Mouse (Mus musculus) bone marrow, adult 2 months (tissue): Measurements from ENCODE around the gene Pcnx. TPM values are rescaled to one million over a fixed set of nuclear protein-coding genes. Genes with fewer than 3 reads are reported as not detected.

ENCODE experiments used
- H3K27ac ChIP-seq: fragments of 200-500 bp; 2 replicates; pipeline ENCODE4 v1.5.1; 2012; ENCODE audit warnings: low read depth, mild to moderate bottlenecking, control low read depth, inconsistent platforms, low read length; ENCODE audit not compliant: control insufficient read depth, poor library complexity, insufficient read depth
- H3K4me1 ChIP-seq: fragments of 200-500 bp; 2 replicates; pipeline ENCODE4 v1.6.1; 2011; ENCODE audit warnings: low read length; ENCODE audit not compliant: control insufficient read depth, insufficient read depth
- H3K4me3 ChIP-seq: fragments of 200-500 bp; replicated peaks from 2 replicates; pipeline ENCODE3; 2011; ENCODE audit warnings: mild to moderate bottlenecking, low read depth, low read length, control low read depth; ENCODE audit not compliant: control insufficient read depth
- CTCF ChIP-seq: fragments of 200-500 bp; IDR thresholded peaks from 2 replicates; pipeline ENCODE4 v1.5.1; 2011; ENCODE audit warnings: low read length, control low read depth; ENCODE audit not compliant: control insufficient read depth, insufficient read depth
- POLR2A ChIP-seq: fragments of 200-500 bp; IDR thresholded peaks from 2 replicates; pipeline ENCODE4 v1.6.1; 2011; ENCODE audit warnings: low read depth, mild to moderate bottlenecking, control low read depth, low read length, borderline replicate concordance; ENCODE audit not compliant: control insufficient read depth
- WGBS: fragments of 180-500 bp; shearing (Covaris S2); methylation state at CpG from one replicate; pipeline ENCODE4 v1.1.7; 2018; 5-methylcytosine and 5-hydroxymethylcytosine counted together
- polyA plus RNA-seq: library from polyadenylated mRNA; stranded (reverse); fragments of >200 nt; gene quantifications from 2 replicates; pipeline ENCODE4 v1.2.4, GENCODE M21; 2011; ENCODE audit warnings: low replicate concordance; ENCODE audit not compliant: missing spikeins, insufficient read depth, insufficient read length

The Pcnx gene
- polyA plus RNA-seq, 1 experiment: 38.8 TPM

- Histone ChIP-seq H3K4me1 (peaks cover 1% of the 10 kb centered on the region; the same call in 1 of the 2 replicates), H3K4me3 (no peak overlapping the region), H3K27ac (no peak overlapping the region)
- WGBS: 13% methylated on average over 13 of the region's 13 CpGs
- no peak for TF ChIP-seq POLR2A
- TF ChIP-seq CTCF: no peak
Measured at GRCm38 (mm10) chr12:81844572-81844971, 15.3 kb upstream of the Pcnx start.

GRCm38 (mm10) chr12:81844981-81845380, 14.8 kb upstream of the Pcnx start:
- Histone ChIP-seq H3K4me3 (no peak overlapping the region), H3K27ac (no peak overlapping the region), H3K4me1 (peaks cover 1% of the 10 kb centered on the region; the same call in 1 of the 2 replicates)
- 2% methylated on average over 14 of the region's 14 CpGs for WGBS
- TF ChIP-seq CTCF (no peak), POLR2A (no peak)

GRCm38 (mm10) chr12:81849629-81850028, 10.2 kb upstream of the Pcnx start:
- 71% methylated on average over 8 of the region's 8 CpGs for WGBS
- no peak overlapping the region for H3K4me3 ChIP-seq
- H3K27ac ChIP-seq: no peak overlapping the region
- TF ChIP-seq CTCF: no peak
- TF ChIP-seq POLR2A: no peak
- no peaks in the 10 kb centered on the region for H3K4me1 ChIP-seq

- 88% methylated on average over 2 of the region's 2 CpGs for WGBS
- TF ChIP-seq CTCF (no peak), POLR2A (no peak)
- no peak overlapping the region for H3K4me3 ChIP-seq
- no peak overlapping the region for H3K27ac ChIP-seq
- no peaks in the 10 kb centered on the region; the same call in 1 of the 2 replicates for H3K4me1 ChIP-seq
Measured at GRCm38 (mm10) chr12:81852551-81852950, 7.3 kb upstream of the Pcnx start.

- Histone ChIP-seq H3K27ac (no peak overlapping the region), H3K4me1 (no peaks in the 10 kb centered on the region; the same call in 1 of the 2 replicates), H3K4me3 (no peak overlapping the region)
- TF ChIP-seq POLR2A (no peak), CTCF (no peak)
- WGBS: 86% methylated on average over 14 of the region's 14 CpGs
Measured at GRCm38 (mm10) chr12:81852977-81853376, 6.8 kb upstream of the Pcnx start.

- 75% methylated on average over 9 of the region's 9 CpGs for WGBS
- Histone ChIP-seq H3K27ac (no peak overlapping the region), H3K4me3 (no peak overlapping the region), H3K4me1 (no peaks in the 10 kb centered on the region; the same call in 1 of the 2 replicates)
- TF ChIP-seq POLR2A (no peak), CTCF (no peak)
Measured at GRCm38 (mm10) chr12:81853543-81853942, 6.3 kb upstream of the Pcnx start.

- no peaks in the 10 kb centered on the region; the same call in 1 of the 2 replicates for H3K4me1 ChIP-seq
- WGBS: 76% methylated on average over 8 of the region's 8 CpGs
- TF ChIP-seq CTCF: no peak
- TF ChIP-seq POLR2A: no peak
- H3K27ac ChIP-seq: no peak overlapping the region
- H3K4me3 ChIP-seq: no peak overlapping the region
Measured at GRCm38 (mm10) chr12:81855031-81855430, 4.8 kb upstream of the Pcnx start.

GRCm38 (mm10) chr12:81856696-81857095, 3.1 kb upstream of the Pcnx start:
- Histone ChIP-seq H3K4me1 (no peaks in the 10 kb centered on the region; the same call in 1 of the 2 replicates), H3K4me3 (no peak overlapping the region), H3K27ac (no peak overlapping the region)
- WGBS: 37% methylated on average over 4 of the region's 4 CpGs
- TF ChIP-seq CTCF (no peak), POLR2A (no peak)

GRCm38 (mm10) chr12:81857251-81857650, 2.6 kb upstream of the Pcnx start:
- H3K4me1 ChIP-seq: no peaks in the 10 kb centered on the region; the same call in 1 of the 2 replicates
- 53% methylated on average over 4 of the region's 4 CpGs for WGBS
- H3K27ac ChIP-seq: no peak overlapping the region
- TF ChIP-seq CTCF (no peak), POLR2A (no peak)
- no peak overlapping the region for H3K4me3 ChIP-seq
